Mouse (Mus musculus) heart, embryonic 12.5 days (tissue): ENCODE results near the gene Slc39a2. TPM values are rescaled to one million over a fixed set of nuclear protein-coding genes. Genes with fewer than 3 reads are reported as not detected.
A peak's percentile ranks its signal among the peaks of the same experiment; 100 is the strongest.

ENCODE experiments used
- ATAC-seq: fragments of 200-750 bp; cut with Nextera tagmentation; 2 replicates; pipeline ENCODE4 v1.8.0; 2017; ENCODE audit warnings: moderate TSS enrichment, moderate library complexity; ENCODE audit not compliant: insufficient number of reproducible peaks, low FRiP score
- H3K27ac ChIP-seq: fragments of 300-500 bp; sonication (generic); 2 replicates; pipeline ENCODE4 v1.5.1; 2016; ENCODE audit warnings: mild to moderate bottlenecking, moderate library complexity; ENCODE audit not compliant: poor library complexity, severe bottlenecking
- H3K27me3 ChIP-seq: fragments of 300-500 bp; sonication (generic); replicated peaks from 2 replicates; pipeline ENCODE4 v1.6.1; 2016; ENCODE audit warnings: mild to moderate bottlenecking, moderate library complexity
- H3K36me3 ChIP-seq: fragments of 300-500 bp; sonication (generic); 2 replicates; pipeline ENCODE4 v1.6.1; 2016; ENCODE audit warnings: mild to moderate bottlenecking, moderate library complexity
- H3K4me1 ChIP-seq: fragments of 300-500 bp; sonication (generic); replicated peaks from 2 replicates; pipeline ENCODE4 v1.6.1; 2016; ENCODE audit warnings: mild to moderate bottlenecking
- H3K4me2 ChIP-seq: fragments of 300-500 bp; sonication (generic); 2 replicates; pipeline ENCODE4 v1.6.1; 2016; ENCODE audit warnings: mild to moderate bottlenecking, moderate library complexity
- H3K4me3 ChIP-seq: fragments of 300-500 bp; sonication (generic); 2 replicates; pipeline ENCODE4 v1.5.1; 2016; ENCODE audit warnings: mild to moderate bottlenecking
- H3K9ac ChIP-seq: fragments of 300-500 bp; sonication (generic); 2 replicates; pipeline ENCODE4 v1.6.1; 2016; ENCODE audit warnings: mild to moderate bottlenecking, moderate library complexity
- H3K9me3 ChIP-seq: fragments of 300-500 bp; sonication (generic); replicated peaks from 2 replicates; pipeline ENCODE4 v1.6.1; 2016; ENCODE audit warnings: mild to moderate bottlenecking, moderate library complexity
- WGBS: fragments of 180-500 bp; shearing (Covaris S2); methylation state at CpG from one replicate; pipeline ENCODE4 v1.1.7; 2016; 5-methylcytosine and 5-hydroxymethylcytosine counted together
- polyA plus RNA-seq: library from polyadenylated mRNA; unstranded; fragments of >200 nt; fragmentation: Nextera tagmentation; extraction: Ambion mirVana; gene quantifications from 2 replicates; pipeline ENCODE4 v1.2.1, GENCODE M21; 2016

Slc39a2 gene
- polyA plus RNA-seq, 1 experiment from 2014 or later, result 0.20 TPM

DNA sequence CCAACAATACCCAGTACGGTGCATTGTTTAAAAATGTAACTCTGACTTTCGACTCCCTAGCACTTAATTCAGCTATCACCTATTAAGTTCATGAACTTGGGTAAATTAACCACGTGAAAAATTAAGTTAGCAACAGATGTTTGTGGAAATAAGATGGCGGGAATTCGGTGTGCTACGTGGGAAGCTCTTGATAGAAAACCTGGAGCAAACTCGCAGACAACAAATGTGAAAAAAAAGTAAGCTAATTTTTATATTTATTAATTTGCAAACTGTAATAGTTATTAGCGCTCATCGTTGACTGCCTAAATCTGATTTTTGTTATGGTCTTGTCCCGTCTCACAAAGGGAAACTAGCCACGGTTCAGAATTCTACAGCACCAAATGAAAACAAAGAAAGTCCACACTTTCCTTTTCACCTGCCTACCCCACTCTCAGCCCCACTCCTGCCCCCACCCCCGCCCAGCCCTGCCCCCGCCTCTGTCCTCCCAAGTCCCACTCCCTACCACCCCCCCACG lies 8.6 kb upstream of the Slc39a2 start:
- Histone ChIP-seq H3K4me2 (peak overlapping the region; percentile 98), H3K27me3 (no peaks in the 10 kb centered on the region), H3K4me1 (peaks cover 11% of the 10 kb centered on the region), H3K4me3 (peak overlapping the region; percentile 80), H3K9me3 (no peaks in the 10 kb centered on the region), H3K27ac (peak overlapping the region; percentile 87), H3K9ac (peak overlapping the region; percentile 72; the same call in 1 of the 2 replicates), H3K36me3 (peaks cover 29% of the 10 kb centered on the region)
- peak; percentile 33; the same call in 1 of the 2 replicates for ATAC-seq
- WGBS, result 1% methylated on average over 14 of the region's 14 CpGs

DNA sequence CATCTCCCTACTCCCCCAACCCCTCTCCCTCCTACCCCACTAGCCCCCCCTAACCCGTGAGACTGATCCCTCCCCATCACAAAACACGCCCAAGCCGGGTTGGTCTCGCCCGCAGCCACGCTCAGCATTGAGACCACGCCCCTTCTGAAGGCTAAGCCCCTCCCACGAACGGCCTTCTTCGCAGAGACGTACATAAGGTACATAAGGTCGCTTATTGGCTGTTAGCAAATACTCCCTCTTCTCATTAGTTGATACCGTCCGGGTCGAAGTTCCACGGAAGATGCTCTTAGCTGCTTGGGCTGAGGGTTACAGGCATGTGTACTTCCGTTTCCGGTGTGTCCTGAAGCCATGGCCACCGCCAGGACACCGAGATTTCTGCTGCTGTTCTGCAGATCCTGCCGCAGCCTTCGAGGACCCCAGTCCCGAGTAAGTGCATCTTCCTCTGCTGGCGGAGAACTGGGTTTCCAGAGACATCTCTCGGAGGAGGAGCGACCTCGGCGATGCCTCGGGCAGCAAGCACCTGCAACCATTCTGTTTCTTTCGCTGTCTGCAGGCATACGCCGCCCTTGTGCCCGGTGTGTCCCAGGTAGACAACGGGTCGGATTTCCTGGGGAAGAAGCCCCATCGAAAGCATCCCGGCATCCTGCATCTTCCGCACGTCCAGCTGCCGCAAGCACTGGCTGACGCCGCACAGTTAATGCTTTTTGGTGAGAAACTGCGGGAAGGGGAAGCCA lies 7.9 kb upstream of the Slc39a2 start, which contains the start of gene Mettl17:
TSS of gene Mettl17 (plus strand) at position 245 of the 734 bp plus-strand sequence.
- Histone ChIP-seq H3K4me1 (peaks cover 11% of the 10 kb centered on the region), H3K4me3 (peak within 1 kb of the TSS; percentile 80), H3K4me2 (peak within 1 kb of the TSS; percentile 98), H3K27ac (peak within 1 kb of the TSS; percentile 87), H3K36me3 (peaks cover 36% of the 10 kb centered on the region), H3K27me3 (no peaks in the 10 kb centered on the region), H3K9ac (peak within 1 kb of the TSS; percentile 85), H3K9me3 (no peaks in the 10 kb centered on the region)
- under 1% methylated on average over 43 of the region's 43 CpGs for WGBS
- peak; percentile 96 for ATAC-seq

DNA sequence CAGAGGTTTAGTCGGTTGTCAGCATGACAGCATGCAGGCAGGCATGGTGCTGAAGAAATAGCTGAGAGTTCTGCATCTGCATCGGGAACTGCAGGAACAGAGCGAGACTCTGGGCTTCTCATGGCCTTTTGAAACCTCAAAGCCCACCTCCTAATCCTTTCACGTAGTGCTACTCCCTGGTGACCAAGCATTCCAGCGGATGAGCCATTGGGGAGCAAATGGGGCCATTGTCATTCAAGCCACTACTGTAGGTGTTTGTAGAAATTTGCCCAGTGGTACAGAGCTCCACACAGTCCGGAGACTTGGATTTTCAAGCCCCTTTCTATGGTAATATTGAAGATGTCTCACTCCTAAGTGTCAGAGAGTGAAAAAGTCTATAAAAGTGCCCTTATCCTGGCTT lies 6.6 kb upstream of the Slc39a2 start:
- WGBS, result 66% methylated on average over 6 of the region's 6 CpGs
- no peak for ATAC-seq
- H3K4me1 ChIP-seq, result peaks cover 11% of the 10 kb centered on the region
- H3K9me3 ChIP-seq, result no peaks in the 10 kb centered on the region
- no peaks in the 10 kb centered on the region for H3K27me3 ChIP-seq
- no peak overlapping the region; the same call in 1 of the 2 replicates for H3K9ac ChIP-seq
- no peak overlapping the region for H3K27ac ChIP-seq
- peak overlapping the region; percentile 80; the same call in 1 of the 2 replicates for H3K4me3 ChIP-seq
- peaks cover 47% of the 10 kb centered on the region for H3K36me3 ChIP-seq
- peak overlapping the region; percentile 98 for H3K4me2 ChIP-seq

DNA sequence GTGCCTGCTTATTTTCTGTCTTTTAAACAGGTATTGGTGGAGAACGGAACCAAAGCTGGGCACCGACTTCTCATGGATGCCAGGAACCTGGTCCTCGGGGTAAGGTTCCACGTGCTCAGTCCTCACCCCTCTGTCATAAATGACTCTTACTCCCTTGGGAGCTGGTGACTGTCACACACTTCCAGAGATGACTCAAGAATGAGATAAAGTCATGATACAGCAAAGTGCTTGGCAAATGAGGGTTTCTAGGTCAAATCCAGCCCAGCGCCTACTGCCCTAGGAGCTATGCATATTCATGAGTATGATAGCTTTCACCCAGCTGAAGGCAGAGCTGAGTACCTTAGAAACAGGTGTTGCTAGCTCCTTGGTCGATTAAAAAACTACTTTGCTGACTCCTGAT lies 2.9 kb upstream of the Slc39a2 start:
- H3K4me1 ChIP-seq, result peaks cover 26% of the 10 kb centered on the region
- H3K9ac ChIP-seq, result no peak overlapping the region
- WGBS, result 88% methylated on average over 6 of the region's 6 CpGs
- no peak overlapping the region for H3K4me2 ChIP-seq
- H3K27me3 ChIP-seq, result no peaks in the 10 kb centered on the region
- no peak overlapping the region for H3K4me3 ChIP-seq
- peaks cover 61% of the 10 kb centered on the region for H3K36me3 ChIP-seq
- no peaks in the 10 kb centered on the region for H3K9me3 ChIP-seq
- H3K27ac ChIP-seq, result no peak overlapping the region
- ATAC-seq, result no peak

DNA sequence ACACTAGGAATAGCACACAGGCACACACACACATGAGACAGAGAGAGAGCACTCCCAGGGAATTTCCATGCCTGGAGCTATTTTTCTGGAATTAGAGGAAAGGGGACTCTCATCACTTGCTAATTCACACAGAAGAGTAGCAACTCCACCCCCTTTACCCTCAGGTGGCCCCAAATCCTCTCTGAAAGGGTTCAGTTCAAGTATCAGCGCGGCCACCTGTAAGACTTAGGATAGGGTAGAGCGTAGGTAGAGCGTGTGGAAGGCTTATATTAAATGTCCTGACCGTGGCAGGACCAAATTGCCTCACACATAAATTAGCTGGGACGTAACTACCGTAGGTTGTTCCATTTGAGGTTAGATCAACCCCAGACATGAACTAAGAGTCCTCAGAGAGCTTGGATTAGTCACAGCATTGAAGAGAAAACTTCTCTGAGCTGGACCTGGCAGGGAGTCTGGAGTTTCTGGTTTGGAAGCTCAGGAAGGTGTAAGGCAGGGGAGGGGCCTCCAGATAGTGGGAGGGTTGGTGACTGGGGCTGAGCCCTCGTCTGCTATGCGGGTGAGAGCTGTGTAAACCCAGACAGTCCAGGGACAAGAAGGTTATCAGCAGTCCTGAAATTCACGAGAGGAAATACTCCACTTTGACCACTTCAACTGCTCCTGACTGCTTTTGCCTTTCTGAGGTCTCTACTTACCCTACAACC lies 555 bp downstream of the Slc39a2 start:
- 19% methylated on average over 10 of the region's 10 CpGs for WGBS
- Histone ChIP-seq H3K27ac (no peak overlapping the region), H3K9ac (no peak overlapping the region), H3K36me3 (peaks cover 40% of the 10 kb centered on the region), H3K9me3 (no peaks in the 10 kb centered on the region), H3K4me2 (no peak overlapping the region), H3K4me3 (no peak overlapping the region), H3K4me1 (peaks cover 15% of the 10 kb centered on the region), H3K27me3 (no peaks in the 10 kb centered on the region)
- ATAC-seq, result peak; percentile 52; the same call in 1 of the 2 replicates

DNA sequence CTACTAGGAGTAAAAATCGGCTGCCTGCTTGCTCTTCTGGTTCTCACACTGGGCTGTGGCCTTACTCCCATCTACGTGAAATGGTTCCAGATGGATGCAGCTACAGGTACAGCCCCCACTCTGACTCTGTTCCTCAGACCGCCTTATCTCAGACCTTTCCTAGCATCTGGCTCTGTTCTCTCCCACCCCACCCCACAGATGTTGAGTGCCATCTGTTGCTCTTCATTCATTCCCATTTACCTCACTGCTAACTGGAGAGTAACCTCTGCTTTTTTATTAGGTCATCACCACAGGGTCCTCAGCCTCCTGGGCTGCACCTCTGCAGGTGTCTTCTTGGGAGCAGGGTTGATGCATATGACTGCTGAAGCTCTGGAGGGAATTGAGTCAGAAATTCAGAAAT lies 1.1 kb downstream of the Slc39a2 start:
- Histone ChIP-seq H3K36me3 (peaks cover 35% of the 10 kb centered on the region), H3K27me3 (no peaks in the 10 kb centered on the region), H3K9ac (no peak overlapping the region), H3K27ac (no peak overlapping the region), H3K4me2 (no peak overlapping the region), H3K4me1 (peaks cover 15% of the 10 kb centered on the region), H3K4me3 (no peak overlapping the region), H3K9me3 (no peaks in the 10 kb centered on the region)
- 34% methylated on average over 3 of the region's 3 CpGs for WGBS
- no peak for ATAC-seq

DNA sequence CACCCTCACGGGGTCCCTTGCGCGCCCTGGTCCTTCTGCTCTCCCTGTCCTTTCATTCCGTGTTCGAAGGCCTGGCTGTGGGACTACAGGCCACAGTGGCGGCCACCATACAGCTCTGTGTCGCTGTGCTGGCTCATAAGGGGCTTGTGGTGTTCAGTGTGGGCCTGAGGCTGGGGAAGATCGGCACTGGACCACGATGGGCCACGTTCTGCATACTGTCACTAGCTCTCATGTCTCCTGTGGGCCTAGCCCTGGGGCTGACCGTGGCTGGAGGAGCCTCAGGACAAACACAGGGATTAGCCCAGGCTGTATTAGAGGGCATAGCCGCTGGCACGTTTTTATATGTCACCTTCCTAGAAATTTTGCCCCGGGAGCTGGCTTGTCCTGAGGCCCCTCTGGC lies 2.4 kb downstream of the Slc39a2 start:
- Histone ChIP-seq H3K4me2 (no peak overlapping the region), H3K9ac (no peak overlapping the region), H3K9me3 (no peaks in the 10 kb centered on the region; the same call in 1 of the 2 replicates), H3K36me3 (peaks cover 22% of the 10 kb centered on the region), H3K4me3 (no peak overlapping the region), H3K4me1 (peaks cover 15% of the 10 kb centered on the region), H3K27ac (no peak overlapping the region), H3K27me3 (no peaks in the 10 kb centered on the region)
- ATAC-seq, result no peak
- WGBS, result 80% methylated on average over 14 of the region's 14 CpGs

DNA sequence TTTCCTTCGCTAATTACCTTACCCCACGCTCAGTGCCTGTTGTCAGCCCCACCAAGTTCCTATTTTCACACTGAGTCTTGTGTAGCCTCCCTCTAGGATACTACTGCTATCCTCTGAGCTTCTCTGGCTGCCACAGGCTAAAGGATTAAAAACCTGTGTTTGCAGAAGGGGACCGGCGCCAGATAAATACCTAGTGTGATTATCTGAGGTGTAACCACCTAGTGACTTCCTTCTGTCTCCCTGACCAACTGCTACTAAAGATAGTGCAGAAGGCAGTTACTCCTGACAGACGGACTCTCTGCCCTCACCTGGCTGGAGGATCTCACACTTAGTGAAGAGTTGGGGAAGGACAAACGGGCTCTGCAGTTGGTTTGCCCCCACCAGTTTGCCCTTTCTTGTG lies 3.3 kb downstream of the Slc39a2 start:
- Histone ChIP-seq H3K4me3 (no peak overlapping the region), H3K36me3 (peaks cover 14% of the 10 kb centered on the region)
- WGBS, result 66% methylated on average over 6 of the region's 6 CpGs

DNA sequence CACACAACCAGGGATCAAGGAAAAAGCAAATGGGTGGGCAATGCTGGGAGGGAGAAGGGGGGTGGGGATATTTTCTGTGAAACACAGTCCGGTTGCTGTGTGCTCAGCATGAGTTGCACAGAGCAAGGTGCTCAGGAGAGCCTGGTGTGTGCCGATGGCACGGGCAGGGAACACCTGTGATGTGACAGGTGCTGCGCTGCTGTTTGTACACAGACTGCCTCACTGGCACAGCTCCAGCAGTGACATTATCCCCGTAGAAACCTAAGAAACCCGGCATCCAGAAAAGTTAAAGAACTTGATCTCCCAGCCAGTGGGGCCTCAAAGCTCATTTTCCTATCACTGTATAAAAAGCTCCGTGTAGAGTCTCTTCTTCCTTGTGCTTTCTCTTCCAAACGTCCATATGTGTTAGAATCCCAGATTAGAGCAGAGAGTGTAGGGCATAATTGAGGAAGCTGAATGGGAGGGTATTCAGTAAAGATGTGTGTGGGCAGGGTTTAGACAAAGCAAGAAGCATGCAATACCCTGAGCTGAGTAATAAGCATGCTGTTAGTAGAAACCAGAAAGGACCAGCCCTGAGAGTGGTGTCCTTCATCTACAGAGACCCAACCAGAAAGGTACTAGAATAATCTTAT lies 4.0 kb downstream of the Slc39a2 start:
- H3K27me3 ChIP-seq, result no peaks in the 10 kb centered on the region
- H3K27ac ChIP-seq, result no peak overlapping the region
- peaks cover 8% of the 10 kb centered on the region for H3K36me3 ChIP-seq
- H3K9ac ChIP-seq, result no peak overlapping the region
- H3K4me1 ChIP-seq, result peaks cover 15% of the 10 kb centered on the region
- no peak overlapping the region for H3K4me2 ChIP-seq
- H3K9me3 ChIP-seq, result no peaks in the 10 kb centered on the region; the same call in 1 of the 2 replicates
- no peak for ATAC-seq
- H3K4me3 ChIP-seq, result no peak overlapping the region
- 73% methylated on average over 8 of the region's 8 CpGs for WGBS

More for the DNA sequence above, 3.3 kb downstream of the Slc39a2 start:
- Histone ChIP-seq H3K9ac (no peak overlapping the region), H3K27ac (no peak overlapping the region), H3K4me2 (no peak overlapping the region), H3K4me1 (peaks cover 15% of the 10 kb centered on the region), H3K9me3 (no peaks in the 10 kb centered on the region; the same call in 1 of the 2 replicates), H3K27me3 (no peaks in the 10 kb centered on the region)
- ATAC-seq, result no peak

DNA sequence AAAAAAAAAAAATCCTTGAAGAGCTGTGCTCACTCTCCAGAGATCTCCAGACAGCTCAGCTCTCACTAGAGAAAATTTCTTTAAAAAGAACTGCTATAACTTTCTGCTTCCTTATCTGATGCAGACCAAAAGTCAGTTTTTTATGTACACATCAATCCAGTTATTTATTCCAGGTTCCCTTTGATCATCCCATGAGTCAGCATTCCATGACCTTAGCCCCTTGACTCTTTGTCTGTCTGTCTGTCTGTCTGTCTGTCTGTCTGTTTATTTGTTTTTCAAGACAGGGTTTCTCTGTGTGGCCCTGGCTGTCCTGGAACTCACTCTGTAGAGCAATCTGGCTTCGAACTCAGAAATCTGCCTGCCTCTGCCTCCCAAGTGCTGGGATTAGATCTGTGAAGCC lies 6.7 kb downstream of the Slc39a2 start:
- H3K4me2 ChIP-seq, result no peak overlapping the region
- H3K9me3 ChIP-seq, result no peaks in the 10 kb centered on the region; the same call in 1 of the 2 replicates
- H3K27me3 ChIP-seq, result no peaks in the 10 kb centered on the region
- WGBS, result 85% methylated on average over 1 of the region's 1 CpGs
- H3K4me3 ChIP-seq, result no peak overlapping the region
- H3K27ac ChIP-seq, result no peak overlapping the region
- no peak overlapping the region for H3K9ac ChIP-seq
- peaks cover 13% of the 10 kb centered on the region for H3K4me1 ChIP-seq
- no peak for ATAC-seq
- 0 out of 2 replicates have a peak, but pooled peaks cover 2% of the 10 kb centered on the region for H3K36me3 ChIP-seq
